ENCODE assay signal across 9 mouse cellular contexts in the genomic region with DNA sequence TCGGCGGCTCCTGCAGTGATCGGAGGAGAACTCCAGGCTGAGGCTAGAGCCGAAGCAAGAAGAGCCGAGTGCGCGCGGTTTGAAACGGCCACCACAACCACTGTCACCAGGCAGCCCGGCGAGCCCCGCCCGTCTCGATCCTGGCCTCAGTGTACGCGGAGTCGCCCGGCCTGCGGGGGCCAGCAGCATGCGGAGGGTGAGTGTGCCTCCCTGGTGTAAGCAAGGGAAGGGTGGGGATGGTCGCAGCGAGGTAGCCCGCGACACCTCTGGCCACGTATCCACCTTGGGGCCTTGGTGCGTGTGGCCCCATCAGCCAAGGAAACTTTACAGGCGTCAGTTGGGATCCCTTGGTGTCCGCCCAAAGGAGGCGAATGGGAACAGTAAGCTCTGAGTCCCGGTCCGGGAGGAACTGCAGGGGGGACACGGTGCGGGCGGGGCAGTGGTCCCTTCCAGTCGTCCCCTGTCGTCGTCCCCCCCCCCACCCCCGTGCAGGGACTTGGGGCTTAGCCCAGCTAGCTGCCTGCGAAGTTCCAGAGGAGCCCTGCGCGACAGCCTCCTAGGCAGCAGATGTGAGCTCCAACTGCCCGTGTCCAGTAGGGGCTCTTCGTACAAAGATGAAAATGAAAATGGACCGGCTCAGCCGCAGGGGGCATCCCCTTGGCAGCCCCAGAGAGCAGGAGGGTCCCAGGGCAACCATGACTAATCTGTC. TPM values are rescaled to one million over a fixed set of nuclear protein-coding genes. Genes with fewer than 3 reads are reported as not detected.
DNase-seq lines count a peak whose midpoint lies in the region; ATAC-seq lines count a peak whose summit lies in the region.
"Had no signal": no experiment of that assay in that cellular context is flagged by ENCODE, and none has a peak within 500 bp of the region (broad histone marks: within the 10 kb centered on the region; RNA-seq: fewer than 3 reads in every experiment).

No protein-coding gene starts in this region.

- no peaks in the 10 kb centered on the region for H3K36me3 ChIP-seq in forebrain, embryonic 11.5 days (ENCODE audit: control insufficient read depth, insufficient read depth, low read length)
- H3K36me3 ChIP-seq in hindbrain, embryonic 14.5 days (replicated peaks; ENCODE audit: control insufficient read depth, insufficient read depth): no peaks in the 10 kb centered on the region
- no peaks in the 10 kb centered on the region for H3K36me3 ChIP-seq in liver, embryonic 15.5 days (replicated peaks)
- no peaks in the 10 kb centered on the region for H3K36me3 ChIP-seq in neural tube, embryonic 15.5 days

- H3K27me3 ChIP-seq in forebrain, embryonic 11.5 days (ENCODE audit: control insufficient read depth, insufficient read depth, low read length): peaks cover 4% of the 10 kb centered on the region; the same call in 1 of the 2 replicates
- no peaks in the 10 kb centered on the region; the same call in 1 of the 2 replicates for H3K27me3 ChIP-seq in hindbrain, embryonic 14.5 days (ENCODE audit: control insufficient read depth, insufficient read depth, low read length)
- peaks cover 45% of the 10 kb centered on the region for H3K27me3 ChIP-seq in liver, embryonic 15.5 days
- H3K27me3 ChIP-seq in neural tube, embryonic 15.5 days (replicated peaks): no peaks in the 10 kb centered on the region; the same call in 1 of the 2 replicates

- peak; percentile 77 for ATAC-seq in forebrain, embryonic 11.5 days (replicated peaks; ENCODE audit: low FRiP score)
- ATAC-seq in hindbrain, embryonic 14.5 days (ENCODE audit: low FRiP score): peak; percentile 67; the same call in 1 of the 2 replicates
- no peak for ATAC-seq in liver, embryonic 15.5 days (ENCODE audit: insufficient read depth)
- ATAC-seq in neural tube, embryonic 15.5 days (ENCODE audit: low FRiP score): peak; percentile 81

- peak overlapping the region; percentile 42 for H3K4me3 ChIP-seq in forebrain, embryonic 11.5 days (ENCODE audit: low read depth, low read length)
- H3K4me3 ChIP-seq in hindbrain, embryonic 14.5 days (replicated peaks; ENCODE audit: low read length): peak overlapping the region; percentile 46
- H3K4me3 ChIP-seq in liver, embryonic 15.5 days (replicated peaks): peak overlapping the region; percentile 33
- peak overlapping the region; percentile 53 for H3K4me3 ChIP-seq in neural tube, embryonic 15.5 days (replicated peaks)

- H3K4me2 ChIP-seq in forebrain, embryonic 11.5 days (ENCODE audit: low read depth, low read length, severe bottlenecking): peak overlapping the region; percentile 96
- H3K4me2 ChIP-seq in hindbrain, embryonic 14.5 days (replicated peaks): peak overlapping the region; percentile 98
- H3K4me2 ChIP-seq in liver, embryonic 15.5 days: peak overlapping the region; percentile 62
- H3K4me2 ChIP-seq in neural tube, embryonic 15.5 days: peak overlapping the region; percentile 98

- peak; percentile 92 for DNase-seq in heart, adult 11 months
- DNase-seq in heart, adult 9 months (ENCODE audit: low spot score in 2 of 2): no peak
- peak; percentile 45 for DNase-seq in adrenal gland, adult 2 months
- DNase-seq in forebrain, embryonic 11.5 days (ENCODE audit: low spot score): peak; percentile 71
- DNase-seq in hindbrain, embryonic 14.5 days (ENCODE audit: low spot score): no peak
- DNase-seq in spleen, postnatal 36 days (ENCODE audit: low spot score in 2 of 2): no peak

- H3K27ac ChIP-seq in forebrain, embryonic 11.5 days (ENCODE audit: low read depth, low read length): no peak overlapping the region
- H3K27ac ChIP-seq in hindbrain, embryonic 14.5 days: no peak overlapping the region
- no peak overlapping the region for H3K27ac ChIP-seq in liver, embryonic 15.5 days (replicated peaks)
- peak overlapping the region; percentile 54 for H3K27ac ChIP-seq in neural tube, embryonic 15.5 days (replicated peaks)

- no peaks in the 10 kb centered on the region; the same call in 1 of the 2 replicates for H3K9me3 ChIP-seq in forebrain, embryonic 11.5 days (ENCODE audit: control insufficient read depth, low read length)
- H3K9me3 ChIP-seq in hindbrain, embryonic 14.5 days (ENCODE audit: control insufficient read depth, low read length): no peaks in the 10 kb centered on the region
- H3K9me3 ChIP-seq in liver, embryonic 15.5 days (replicated peaks): no peaks in the 10 kb centered on the region
- H3K9me3 ChIP-seq in neural tube, embryonic 15.5 days (replicated peaks): no peaks in the 10 kb centered on the region

- H3K4me1 ChIP-seq in forebrain, embryonic 11.5 days (replicated peaks; ENCODE audit: control insufficient read depth, insufficient read depth, low read length): 0 out of 2 replicates have a peak, but pooled peaks cover 2% of the 10 kb centered on the region
- H3K4me1 ChIP-seq in hindbrain, embryonic 14.5 days (replicated peaks; ENCODE audit: control insufficient read depth, insufficient read depth, low read length): peaks cover 7% of the 10 kb centered on the region; the same call in 1 of the 2 replicates
- peaks cover 8% of the 10 kb centered on the region for H3K4me1 ChIP-seq in liver, embryonic 15.5 days (replicated peaks)
- peaks cover 17% of the 10 kb centered on the region for H3K4me1 ChIP-seq in neural tube, embryonic 15.5 days

- under 1% methylated on average over 45 of the region's 45 CpGs for WGBS in forebrain, embryonic 11.5 days
- under 1% methylated on average over 45 of the region's 45 CpGs for WGBS in hindbrain, embryonic 14.5 days
- WGBS in liver, embryonic 15.5 days (ENCODE audit: insufficient replicate concordance): 1% methylated on average over 45 of the region's 45 CpGs
- under 1% methylated on average over 45 of the region's 45 CpGs for WGBS in neural tube, embryonic 15.5 days

- H3K9ac ChIP-seq in forebrain, embryonic 11.5 days (ENCODE audit: low read length): peak overlapping the region; percentile 61
- peak overlapping the region; percentile 58 for H3K9ac ChIP-seq in hindbrain, embryonic 14.5 days
- H3K9ac ChIP-seq in liver, embryonic 15.5 days: no peak overlapping the region
- peak overlapping the region; percentile 51 for H3K9ac ChIP-seq in neural tube, embryonic 15.5 days (replicated peaks)

RNA-seq across cellular contexts. Expression of a gene that starts 0.4 kb away (rescaled TPM):
- total RNA-seq in adrenal gland, adult 2 months (2021): 10 to 100 TPM; 13.0 to 22.8 TPM
- polyA plus RNA-seq in adrenal gland, adult 2 months (2012; rRNA removed): 4.9 and 6.9 TPM in 2 replicates
- polyA plus RNA-seq in forebrain, embryonic 11.5 days (2014; fragmentation: Nextera tagmentation; extraction: Ambion mirVana): 2.8 and 4.1 TPM in 2 replicates
- 12.5 and 17.9 TPM in 2 replicates for polyA plus RNA-seq in hindbrain, embryonic 14.5 days (2014; fragmentation: Nextera tagmentation; extraction: Ambion mirVana)
- 3.4 and 4.2 TPM in 2 replicates for polyA plus RNA-seq in liver, embryonic 15.5 days (2015; fragmentation: Nextera tagmentation; extraction: Ambion mirVana)
- polyA plus RNA-seq in neural tube, embryonic 15.5 days (2015; fragmentation: Nextera tagmentation; extraction: Ambion mirVana): 17.6 and 18.4 TPM in 2 replicates

RNA-seq across cellular contexts. Expression of a gene that starts 13.7 kb away (rescaled TPM):
- total RNA-seq in adrenal gland, adult 2 months (2021): not detected
- not detected in 2 replicates for polyA plus RNA-seq in adrenal gland, adult 2 months (2012; rRNA removed)
- polyA plus RNA-seq in forebrain, embryonic 11.5 days (2014; fragmentation: Nextera tagmentation; extraction: Ambion mirVana): not detected in 2 replicates
- polyA plus RNA-seq in hindbrain, embryonic 14.5 days (2014; fragmentation: Nextera tagmentation; extraction: Ambion mirVana): 0.35 and 0.38 TPM in 2 replicates
- not detected in 2 replicates for polyA plus RNA-seq in liver, embryonic 15.5 days (2015; fragmentation: Nextera tagmentation; extraction: Ambion mirVana)
- 0.20 and 0.24 TPM in 2 replicates for polyA plus RNA-seq in neural tube, embryonic 15.5 days (2015; fragmentation: Nextera tagmentation; extraction: Ambion mirVana)
- total RNA-seq: left cerebral cortex, postnatal 10 days had no signal

Comparison
In these comparisons a context has a peak if more than half of its experiments do, and no peak if none do; other contexts are left out.
1. DNase-seq: peak in heart, adult 11 months (single experiment), adrenal gland, adult 2 months (single experiment) and forebrain, embryonic 11.5 days (single experiment); none in heart, adult 9 months (0 of 2), hindbrain, embryonic 14.5 days (single experiment) and spleen, postnatal 36 days (0 of 2).
2. Peak in every context shown above with its lines, with median percentiles within 50 percentile points of each other: H3K4me2 ChIP-seq and H3K4me3 ChIP-seq.